Mouse (Mus musculus): ENCODE results near the gene Scrn1.

DNA sequence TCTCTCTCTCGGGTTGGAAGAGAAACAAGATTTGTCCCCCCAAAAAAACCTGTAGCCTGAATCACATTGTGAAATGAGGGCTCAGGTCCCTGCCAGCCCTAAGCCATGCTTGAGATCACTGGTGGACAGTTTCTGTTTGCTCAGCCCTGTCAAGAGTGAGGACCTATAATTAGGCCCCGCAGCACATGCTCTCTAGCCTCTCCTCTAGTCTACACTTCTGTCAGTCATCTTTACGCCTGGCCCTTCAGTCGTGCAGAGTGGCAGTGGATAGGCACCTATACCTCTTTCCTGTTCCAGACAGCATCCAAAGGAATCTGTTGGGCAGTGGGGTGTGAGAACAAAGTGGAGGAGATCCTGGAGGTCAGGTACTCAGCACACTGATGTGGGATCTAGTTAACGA is 58.5 kb downstream of the Scrn1 start:
- TF ChIP-seq POLR2A (IDR thresholded peaks at IDR 0.05; ENCODE audit: borderline replicate concordance, low read depth, low read length) (no peak), CTCF (IDR thresholded peaks at IDR 0.05; ENCODE audit: low read depth, low read length) (no peak)
